Mouse (Mus musculus) liver, embryonic 12.5 days (tissue): Measurements from ENCODE around the gene F2rl2. TPM values are rescaled to one million over a fixed set of nuclear protein-coding genes. Genes with fewer than 3 reads are reported as not detected.

Experiments
- ATAC-seq: fragments of 200-750 bp; cut with Nextera tagmentation; 2 replicates; pipeline ENCODE4 v1.8.0; 2017; ENCODE audit warnings: moderate number of reproducible peaks, mild to moderate bottlenecking, moderate library complexity
- H3K27ac ChIP-seq: fragments of 300-500 bp; sonication (generic); 2 replicates; pipeline ENCODE4 v1.5.1; 2016; ENCODE audit warnings: mild to moderate bottlenecking
- H3K27me3 ChIP-seq: fragments of 300-500 bp; sonication (generic); replicated peaks from 2 replicates; pipeline ENCODE4 v1.6.1; 2016; ENCODE audit warnings: mild to moderate bottlenecking, moderate library complexity
- H3K36me3 ChIP-seq: fragments of 300-500 bp; sonication (generic); 2 replicates; pipeline ENCODE4 v1.6.1; 2016; ENCODE audit warnings: mild to moderate bottlenecking, moderate library complexity
- H3K4me1 ChIP-seq: fragments of 300-500 bp; sonication (generic); 2 replicates; pipeline ENCODE4 v1.6.1; 2016
- H3K4me2 ChIP-seq: fragments of 300-500 bp; sonication (generic); 2 replicates; pipeline ENCODE4 v1.6.1; 2016; ENCODE audit warnings: mild to moderate bottlenecking, moderate library complexity
- H3K4me3 ChIP-seq: fragments of 300-500 bp; sonication (generic); 2 replicates; pipeline ENCODE4 v1.5.1; 2016; ENCODE audit warnings: mild to moderate bottlenecking, moderate library complexity
- H3K9ac ChIP-seq: fragments of 300-500 bp; sonication (generic); 2 replicates; pipeline ENCODE4 v1.6.1; 2016; ENCODE audit warnings: mild to moderate bottlenecking, moderate library complexity
- H3K9me3 ChIP-seq: fragments of 300-500 bp; sonication (generic); replicated peaks from 2 replicates; pipeline ENCODE4 v1.6.1; 2016; ENCODE audit warnings: mild to moderate bottlenecking, moderate library complexity
- WGBS: fragments of 180-500 bp; shearing (Covaris S2); methylation state at CpG from one replicate; pipeline ENCODE4 v1.1.7; 2016; ENCODE audit not compliant: insufficient replicate concordance; 5-methylcytosine and 5-hydroxymethylcytosine counted together
- polyA plus RNA-seq: library from polyadenylated mRNA; unstranded; fragments of >200 nt; fragmentation: Nextera tagmentation; extraction: Ambion mirVana; gene quantifications from 2 replicates; pipeline ENCODE4 v1.2.1, GENCODE M21; 2016

Gene F2rl2
- polyA plus RNA-seq, 1 experiment from 2014 or later: 23.5 TPM

- H3K4me1 ChIP-seq: peaks cover 71% of the 10 kb centered on the region
- H3K9ac ChIP-seq: peak overlapping the region; percentile 62
- H3K36me3 ChIP-seq: peaks cover 45% of the 10 kb centered on the region
- peak overlapping the region; percentile 97 for H3K27ac ChIP-seq
- ATAC-seq: peak; percentile 95
- H3K4me3 ChIP-seq: peak overlapping the region; percentile 49
- H3K4me2 ChIP-seq: peak overlapping the region; percentile 69
- H3K9me3 ChIP-seq: no peaks in the 10 kb centered on the region; the same call in 1 of the 2 replicates
- no peaks in the 10 kb centered on the region for H3K27me3 ChIP-seq
- WGBS: 16% methylated on average over 9 of the region's 9 CpGs
Observed at GRCm38 (mm10) chr13:95671108-95671897, 25.4 kb upstream of the F2rl2 start.

GRCm38 (mm10) chr13:95672372-95672771 is 24.3 kb upstream of the F2rl2 start:
- Histone ChIP-seq H3K4me1 (peaks cover 66% of the 10 kb centered on the region), H3K9ac (peak overlapping the region; percentile 62), H3K9me3 (no peaks in the 10 kb centered on the region; the same call in 1 of the 2 replicates), H3K4me2 (peak overlapping the region; percentile 69), H3K27ac (peak overlapping the region; percentile 97), H3K4me3 (peak overlapping the region; percentile 49), H3K36me3 (peaks cover 34% of the 10 kb centered on the region), H3K27me3 (no peaks in the 10 kb centered on the region)
- peak; percentile 14; the same call in 1 of the 2 replicates for ATAC-seq
- WGBS: 35% methylated on average over 7 of the region's 7 CpGs

- Histone ChIP-seq H3K9ac (peak overlapping the region; percentile 47), H3K27ac (peak overlapping the region; percentile 98)
- ATAC-seq: peak; percentile 69
Observed at GRCm38 (mm10) chr13:95679078-95679477, 17.6 kb upstream of the F2rl2 start.

GRCm38 (mm10) chr13:95679491-95679941 is 17.1 kb upstream of the F2rl2 start:
- peak overlapping the region; percentile 48 for H3K4me2 ChIP-seq
- 23% methylated on average over 4 of the region's 4 CpGs for WGBS

More at GRCm38 (mm10) chr13:95679078-95679477, 17.6 kb upstream of the F2rl2 start:
- WGBS: 49% methylated on average over 5 of the region's 5 CpGs
- H3K4me3 ChIP-seq: no peak overlapping the region
- peak overlapping the region; percentile 48 for H3K4me2 ChIP-seq
- H3K36me3 ChIP-seq: peaks cover 16% of the 10 kb centered on the region
- H3K27me3 ChIP-seq: no peaks in the 10 kb centered on the region
- H3K4me1 ChIP-seq: peaks cover 63% of the 10 kb centered on the region
- H3K9me3 ChIP-seq: no peaks in the 10 kb centered on the region

GRCm38 (mm10) chr13:95684656-95685244 is 11.9 kb upstream of the F2rl2 start:
- H3K27me3 ChIP-seq: no peaks in the 10 kb centered on the region
- H3K4me2 ChIP-seq: no peak overlapping the region
- peaks cover 79% of the 10 kb centered on the region for H3K4me1 ChIP-seq
- H3K4me3 ChIP-seq: no peak overlapping the region
- WGBS: 80% methylated on average over 9 of the region's 9 CpGs
- H3K9me3 ChIP-seq: no peaks in the 10 kb centered on the region
- no peak overlapping the region for H3K9ac ChIP-seq
- H3K27ac ChIP-seq: no peak overlapping the region
- peaks cover 22% of the 10 kb centered on the region for H3K36me3 ChIP-seq
- no peak for ATAC-seq

More at GRCm38 (mm10) chr13:95679491-95679941, 17.1 kb upstream of the F2rl2 start:
- peak; percentile 98 for ATAC-seq
- peak overlapping the region; percentile 98 for H3K27ac ChIP-seq
- H3K4me1 ChIP-seq: peaks cover 62% of the 10 kb centered on the region
- H3K9ac ChIP-seq: peak overlapping the region; percentile 63
- peaks cover 18% of the 10 kb centered on the region for H3K36me3 ChIP-seq
- H3K4me3 ChIP-seq: 0 out of 2 replicates have a peak overlapping the region, but pooled peaks have one; percentile 11
- no peaks in the 10 kb centered on the region for H3K9me3 ChIP-seq
- H3K27me3 ChIP-seq: no peaks in the 10 kb centered on the region

GRCm38 (mm10) chr13:95685736-95686135 is 10.9 kb upstream of the F2rl2 start:
- peaks cover 22% of the 10 kb centered on the region for H3K36me3 ChIP-seq
- no peaks in the 10 kb centered on the region for H3K27me3 ChIP-seq
- no peak overlapping the region for H3K4me2 ChIP-seq
- H3K27ac ChIP-seq: peak overlapping the region; percentile 10; the same call in 1 of the 2 replicates
- no peak overlapping the region for H3K4me3 ChIP-seq
- WGBS: 35% methylated on average over 5 of the region's 5 CpGs
- H3K9me3 ChIP-seq: no peaks in the 10 kb centered on the region
- peaks cover 74% of the 10 kb centered on the region for H3K4me1 ChIP-seq
- no peak for ATAC-seq
- H3K9ac ChIP-seq: no peak overlapping the region

- peaks cover 74% of the 10 kb centered on the region for H3K4me1 ChIP-seq
- peak overlapping the region; percentile 58 for H3K9ac ChIP-seq
- H3K27ac ChIP-seq: peak overlapping the region; percentile 82
- H3K4me2 ChIP-seq: peak overlapping the region; percentile 46
- H3K36me3 ChIP-seq: peaks cover 8% of the 10 kb centered on the region
- ATAC-seq: peak; percentile 99
- H3K4me3 ChIP-seq: no peak overlapping the region
- no peaks in the 10 kb centered on the region for H3K9me3 ChIP-seq
- WGBS: 20% methylated on average over 1 of the region's 1 CpGs
- H3K27me3 ChIP-seq: no peaks in the 10 kb centered on the region
Observed at GRCm38 (mm10) chr13:95688576-95688975, 8.1 kb upstream of the F2rl2 start.

- Histone ChIP-seq H3K4me1 (peaks cover 58% of the 10 kb centered on the region), H3K27ac (peak overlapping the region; percentile 16; the same call in 1 of the 2 replicates)
Observed at GRCm38 (mm10) chr13:95692201-95692600, 4.5 kb upstream of the F2rl2 start.

GRCm38 (mm10) chr13:95696120-95696653 is 466 bp upstream of the F2rl2 start:
- no peak for ATAC-seq
- WGBS: 84% methylated on average over 9 of the region's 9 CpGs
- peak overlapping the region; percentile 74 for H3K27ac ChIP-seq
- H3K4me2 ChIP-seq: 0 out of 2 replicates have a peak overlapping the region, but pooled peaks have one; percentile 15
- H3K9ac ChIP-seq: peak overlapping the region; percentile 29; the same call in 1 of the 2 replicates
- no peak overlapping the region for H3K4me3 ChIP-seq
- H3K27me3 ChIP-seq: no peaks in the 10 kb centered on the region
- H3K9me3 ChIP-seq: no peaks in the 10 kb centered on the region
- H3K36me3 ChIP-seq: peaks cover 5% of the 10 kb centered on the region; the same call in 1 of the 2 replicates
- peaks cover 41% of the 10 kb centered on the region for H3K4me1 ChIP-seq

More at GRCm38 (mm10) chr13:95692201-95692600, 4.5 kb upstream of the F2rl2 start:
- no peaks in the 10 kb centered on the region for H3K9me3 ChIP-seq
- no peaks in the 10 kb centered on the region for H3K27me3 ChIP-seq
- no peak for ATAC-seq
- H3K4me3 ChIP-seq: no peak overlapping the region
- no peak overlapping the region for H3K4me2 ChIP-seq
- whole genome bisulfite sequencing: 40% methylated on average over 8 of the region's 8 CpGs
- H3K36me3 ChIP-seq: no peaks in the 10 kb centered on the region
- no peak overlapping the region for H3K9ac ChIP-seq

GRCm38 (mm10) chr13:95697874-95698273 is 1.2 kb downstream of the F2rl2 start:
- no peaks in the 10 kb centered on the region for H3K9me3 ChIP-seq
- 38% methylated on average over 6 of the region's 6 CpGs for WGBS
- H3K4me2 ChIP-seq: no peak overlapping the region
- H3K36me3 ChIP-seq: peaks cover 12% of the 10 kb centered on the region; the same call in 1 of the 2 replicates
- H3K27me3 ChIP-seq: no peaks in the 10 kb centered on the region
- no peak overlapping the region for H3K9ac ChIP-seq
- H3K27ac ChIP-seq: peak overlapping the region; percentile 74
- peaks cover 29% of the 10 kb centered on the region for H3K4me1 ChIP-seq
- no peak for ATAC-seq
- no peak overlapping the region for H3K4me3 ChIP-seq

- Histone ChIP-seq H3K27me3 (no peaks in the 10 kb centered on the region), H3K4me1 (0 out of 2 replicates have a peak, but pooled peaks cover 4% of the 10 kb centered on the region), H3K4me2 (no peak overlapping the region), H3K27ac (no peak overlapping the region), H3K4me3 (no peak overlapping the region), H3K36me3 (peaks cover 22% of the 10 kb centered on the region), H3K9ac (no peak overlapping the region), H3K9me3 (no peaks in the 10 kb centered on the region)
- no peak for ATAC-seq
- WGBS: 79% methylated on average over 5 of the region's 5 CpGs
Observed at GRCm38 (mm10) chr13:95703376-95703775, 6.7 kb downstream of the F2rl2 start.
